Mouse (Mus musculus): Measurements from ENCODE around the gene Kcnh1. TPM values are rescaled to one million over a fixed set of nuclear protein-coding genes. Genes with fewer than 3 reads are reported as not detected.

Kcnh1 gene
- polyA plus RNA-seq, 1 experiment = not detected

GRCm38 (mm10) chr1:192305155-192305554 lies 114.6 kb downstream of the Kcnh1 start:
- no peaks in the 10 kb centered on the region for H3K4me1 ChIP-seq (ENCODE audit: control insufficient read depth)
- no peaks in the 10 kb centered on the region for H3K9me3 ChIP-seq (ENCODE audit: control insufficient read depth, low read length)
- TF ChIP-seq TAL1 (IDR thresholded peaks at IDR 0.05; ENCODE audit: low read length) (no peak), GATA1 (IDR thresholded peaks at IDR 0.05; ENCODE audit: low read length) (no peak)
- H3K27me3 ChIP-seq (ENCODE audit: control insufficient read depth) = no peaks in the 10 kb centered on the region
- H3K4me3 ChIP-seq (replicated peaks) = no peak overlapping the region
- no peaks in the 10 kb centered on the region for H3K36me3 ChIP-seq (ENCODE audit: control insufficient read depth)

- H3K4me3 ChIP-seq (replicated peaks) = no peak overlapping the region
- H3K9me3 ChIP-seq (ENCODE audit: control insufficient read depth, low read length) = no peaks in the 10 kb centered on the region
- no peaks in the 10 kb centered on the region for H3K27me3 ChIP-seq (ENCODE audit: control insufficient read depth)
- peaks cover 3% of the 10 kb centered on the region for H3K4me1 ChIP-seq (ENCODE audit: control insufficient read depth)
- no peaks in the 10 kb centered on the region for H3K36me3 ChIP-seq (ENCODE audit: control insufficient read depth)
- TF ChIP-seq TAL1 (IDR thresholded peaks at IDR 0.05; ENCODE audit: low read length) = no peak
- TF ChIP-seq GATA1 (IDR thresholded peaks at IDR 0.05; ENCODE audit: low read length) = no peak
These were observed 116.5 kb downstream of the Kcnh1 start for GRCm38 (mm10) chr1:192307055-192307454.

- Histone ChIP-seq H3K4me1 (ENCODE audit: control insufficient read depth) (peaks cover 9% of the 10 kb centered on the region), H3K4me3 (replicated peaks) (no peak overlapping the region), H3K9me3 (ENCODE audit: control insufficient read depth, low read length) (no peaks in the 10 kb centered on the region), H3K36me3 (ENCODE audit: control insufficient read depth) (no peaks in the 10 kb centered on the region), H3K27me3 (ENCODE audit: control insufficient read depth) (no peaks in the 10 kb centered on the region)
- no peak for TF ChIP-seq GATA1 (IDR thresholded peaks at IDR 0.05; ENCODE audit: low read length)
- no peak for TF ChIP-seq TAL1 (IDR thresholded peaks at IDR 0.05; ENCODE audit: low read length)
These were observed 120.7 kb downstream of the Kcnh1 start for GRCm38 (mm10) chr1:192311298-192311697.

- no peak overlapping the region for H3K4me3 ChIP-seq (replicated peaks)
- TF ChIP-seq TAL1 (IDR thresholded peaks at IDR 0.05; ENCODE audit: low read length) = no peak
- TF ChIP-seq GATA1 (IDR thresholded peaks at IDR 0.05; ENCODE audit: low read length) = no peak
- no peaks in the 10 kb centered on the region for H3K9me3 ChIP-seq (ENCODE audit: control insufficient read depth, low read length)
- no peaks in the 10 kb centered on the region for H3K36me3 ChIP-seq (ENCODE audit: control insufficient read depth)
- no peaks in the 10 kb centered on the region for H3K27me3 ChIP-seq (ENCODE audit: control insufficient read depth)
- peaks cover 9% of the 10 kb centered on the region for H3K4me1 ChIP-seq (ENCODE audit: control insufficient read depth)
These were observed 121.4 kb downstream of the Kcnh1 start for GRCm38 (mm10) chr1:192311851-192312438.

- TF ChIP-seq GATA1 (IDR thresholded peaks at IDR 0.05; ENCODE audit: low read length) (no peak), TAL1 (IDR thresholded peaks at IDR 0.05; ENCODE audit: low read length) (no peak)
These were observed 121.9 kb downstream of the Kcnh1 start for GRCm38 (mm10) chr1:192312446-192312845.

GRCm38 (mm10) chr1:192312998-192313397 lies 122.4 kb downstream of the Kcnh1 start:
- H3K4me1 ChIP-seq (ENCODE audit: control insufficient read depth) = peaks cover 9% of the 10 kb centered on the region
- H3K4me3 ChIP-seq (replicated peaks) = no peak overlapping the region
- no peaks in the 10 kb centered on the region for H3K36me3 ChIP-seq (ENCODE audit: control insufficient read depth)
- no peaks in the 10 kb centered on the region for H3K9me3 ChIP-seq (ENCODE audit: control insufficient read depth, low read length)
- TF ChIP-seq GATA1 (IDR thresholded peaks at IDR 0.05; ENCODE audit: low read length) (no peak), TAL1 (IDR thresholded peaks at IDR 0.05; ENCODE audit: low read length) (no peak)
- no peaks in the 10 kb centered on the region for H3K27me3 ChIP-seq (ENCODE audit: control insufficient read depth)

More at GRCm38 (mm10) chr1:192312446-192312845, 121.9 kb downstream of the Kcnh1 start:
- Histone ChIP-seq H3K36me3 (ENCODE audit: control insufficient read depth) (no peaks in the 10 kb centered on the region), H3K27me3 (ENCODE audit: control insufficient read depth) (no peaks in the 10 kb centered on the region), H3K9me3 (ENCODE audit: control insufficient read depth, low read length) (no peaks in the 10 kb centered on the region), H3K4me1 (ENCODE audit: control insufficient read depth) (peaks cover 9% of the 10 kb centered on the region), H3K4me3 (replicated peaks) (no peak overlapping the region)

GRCm38 (mm10) chr1:192313571-192313972 lies 123.0 kb downstream of the Kcnh1 start:
- Histone ChIP-seq H3K36me3 (ENCODE audit: control insufficient read depth) (no peaks in the 10 kb centered on the region), H3K4me3 (replicated peaks) (no peak overlapping the region), H3K4me1 (ENCODE audit: control insufficient read depth) (peaks cover 9% of the 10 kb centered on the region), H3K27me3 (ENCODE audit: control insufficient read depth) (no peaks in the 10 kb centered on the region), H3K9me3 (ENCODE audit: control insufficient read depth, low read length) (no peaks in the 10 kb centered on the region)
- TF ChIP-seq TAL1 (IDR thresholded peaks at IDR 0.05; ENCODE audit: low read length) (no peak), GATA1 (IDR thresholded peaks at IDR 0.05; ENCODE audit: low read length) (no peak)

- no peaks in the 10 kb centered on the region for H3K9me3 ChIP-seq (ENCODE audit: control insufficient read depth, low read length)
- H3K4me3 ChIP-seq (replicated peaks) = no peak overlapping the region
- H3K36me3 ChIP-seq (ENCODE audit: control insufficient read depth) = no peaks in the 10 kb centered on the region
- no peak for TF ChIP-seq GATA1 (IDR thresholded peaks at IDR 0.05; ENCODE audit: low read length)
- peaks cover 9% of the 10 kb centered on the region for H3K4me1 ChIP-seq (ENCODE audit: control insufficient read depth)
- no peaks in the 10 kb centered on the region for H3K27me3 ChIP-seq (ENCODE audit: control insufficient read depth)
These were observed 123.5 kb downstream of the Kcnh1 start for GRCm38 (mm10) chr1:192314044-192314443.

- no peaks in the 10 kb centered on the region for H3K36me3 ChIP-seq (ENCODE audit: control insufficient read depth)
These were observed 125.0 kb downstream of the Kcnh1 start for GRCm38 (mm10) chr1:192315392-192316070.

More at GRCm38 (mm10) chr1:192315392-192316070, 125.0 kb downstream of the Kcnh1 start:
- Histone ChIP-seq H3K27me3 (ENCODE audit: control insufficient read depth) (no peaks in the 10 kb centered on the region), H3K9me3 (ENCODE audit: control insufficient read depth, low read length) (no peaks in the 10 kb centered on the region), H3K4me1 (ENCODE audit: control insufficient read depth) (peaks cover 9% of the 10 kb centered on the region), H3K4me3 (replicated peaks) (no peak overlapping the region)
- TF ChIP-seq GATA1 (IDR thresholded peaks at IDR 0.05; ENCODE audit: low read length) (no peak), TAL1 (IDR thresholded peaks at IDR 0.05; ENCODE audit: low read length) (no peak)
